ENCODE assay signal across 9 mouse cellular contexts in the genomic region with DNA sequence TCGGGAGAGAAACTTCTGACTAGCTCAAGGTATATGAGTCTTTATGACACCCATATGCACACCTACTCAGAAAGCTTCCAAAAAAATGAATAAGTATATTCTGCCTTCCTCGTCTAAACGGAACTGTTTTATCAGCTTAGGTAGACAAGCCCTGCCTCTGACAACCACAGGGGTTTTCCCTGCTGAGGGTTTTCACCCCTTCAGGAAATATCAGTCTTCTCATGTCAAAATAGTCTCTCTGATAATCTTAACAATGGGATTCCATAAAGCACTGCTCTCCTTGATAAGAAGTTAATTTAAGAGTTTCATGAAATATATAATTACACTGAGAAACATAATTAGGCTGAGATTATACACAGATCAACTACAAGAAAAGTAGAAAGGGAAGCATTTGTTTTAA. TPM values are rescaled to one million over a fixed set of nuclear protein-coding genes. Genes with fewer than 3 reads are reported as not detected.
"Had no signal": no experiment of that assay in that cellular context is flagged by ENCODE, and none has a peak within 500 bp of the region (broad histone marks: within the 10 kb centered on the region; RNA-seq: fewer than 3 reads in every experiment).

No protein-coding gene starts in this region.

- ATAC-seq: liver, embryonic 12.5 days; midbrain, embryonic 13.5 days had no signal

- H3K36me3 ChIP-seq: limb, embryonic 15.5 days; liver, embryonic 12.5 days; lung, embryonic 15.5 days; midbrain, embryonic 13.5 days; neural tube, embryonic 12.5 days had no signal

- DNase-seq: kidney, postnatal 14 days; lung, postnatal 14 days had no signal

- H3K9me3 ChIP-seq: limb, embryonic 15.5 days; liver, embryonic 12.5 days; lung, embryonic 15.5 days; midbrain, embryonic 13.5 days; neural tube, embryonic 12.5 days had no signal

- H3K4me1 ChIP-seq: limb, embryonic 15.5 days; liver, embryonic 12.5 days; lung, embryonic 15.5 days; midbrain, embryonic 13.5 days; neural tube, embryonic 12.5 days had no signal

- H3K27me3 ChIP-seq: limb, embryonic 15.5 days; liver, embryonic 12.5 days; lung, embryonic 15.5 days; midbrain, embryonic 13.5 days; neural tube, embryonic 12.5 days had no signal

- H3K4me3 ChIP-seq: left cerebral cortex, adult 2 months; limb, embryonic 15.5 days; liver, embryonic 12.5 days; lung, embryonic 15.5 days; midbrain, embryonic 13.5 days; neural tube, embryonic 12.5 days had no signal

- H3K27ac ChIP-seq: left cerebral cortex, adult 2 months; limb, embryonic 15.5 days; liver, embryonic 12.5 days; lung, embryonic 15.5 days; midbrain, embryonic 13.5 days; neural tube, embryonic 12.5 days had no signal

RNA-seq across cellular contexts. Expression of a gene that starts 50.1 kb away (rescaled TPM):
- polyA plus RNA-seq: liver, embryonic 12.5 days; liver, embryonic 16.5 days had no signal
